In the genomic region with DNA sequence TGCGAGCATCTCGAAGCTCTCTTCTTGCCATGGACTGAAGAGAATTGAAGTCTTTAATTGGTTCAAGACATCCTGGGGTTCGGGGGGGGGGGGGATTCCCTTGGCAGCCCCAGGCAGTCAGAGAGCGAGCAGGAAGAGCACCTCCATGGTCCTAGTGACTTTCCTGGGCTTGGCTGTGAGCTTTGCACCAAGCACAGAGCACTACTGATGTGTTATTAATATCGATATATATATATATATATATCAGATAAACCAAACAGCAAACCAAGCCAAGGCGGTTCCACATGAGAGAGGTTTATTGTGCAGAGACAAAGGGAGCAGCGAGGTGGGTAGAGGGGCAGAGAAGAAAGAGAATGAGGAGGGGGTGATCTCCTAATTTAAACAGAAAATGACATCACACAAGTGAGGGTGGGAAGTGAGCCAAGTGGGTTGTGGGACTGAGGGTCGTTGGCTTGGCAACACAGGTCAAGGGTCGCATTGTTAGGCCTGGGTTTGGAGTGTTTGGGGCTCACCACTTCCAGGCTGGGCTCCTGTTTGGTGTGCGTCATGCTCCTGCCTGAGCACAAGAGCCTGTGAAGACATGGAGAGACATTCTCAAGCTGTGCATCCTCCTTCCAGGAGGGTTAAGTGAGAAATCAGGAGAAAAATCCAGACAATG, we compare ENCODE assay signal across 13 mouse cellular contexts.
A peak's percentile ranks its signal among the peaks of the same experiment; 100 is the strongest.
DNase-seq lines count a peak whose midpoint lies in the region; ATAC-seq and TF ChIP-seq lines count a peak whose summit lies in the region.
"Had no signal": no experiment of that assay in that cellular context is flagged by ENCODE, and none has a peak within 500 bp of the region (broad histone marks: within the 10 kb centered on the region; RNA-seq: fewer than 3 reads in every experiment).

No protein-coding gene starts in this region.

- peaks cover 12 to 14% of the 10 kb centered on the region in 2 experiments for H3K4me1 ChIP-seq in heart, embryonic 14.5 days (ENCODE audit: control insufficient read depth in 2 of 2, insufficient read depth in 2 of 2, low read length in 2 of 2)
- H3K4me1 ChIP-seq in heart, embryonic 10.5 days: peaks cover 14% of the 10 kb centered on the region
- 0 out of 2 replicates have a peak, but pooled peaks cover 4% of the 10 kb centered on the region for H3K4me1 ChIP-seq in limb, embryonic 11.5 days (ENCODE audit: control insufficient read depth, insufficient read depth, low read length)
- peaks cover 16% of the 10 kb centered on the region for H3K4me1 ChIP-seq in limb, embryonic 10.5 days

- no peaks in the 10 kb centered on the region for H3K36me3 ChIP-seq in heart, embryonic 14.5 days (ENCODE audit: control insufficient read depth, insufficient read depth, low read length)
- H3K36me3 ChIP-seq in heart, embryonic 10.5 days: no peaks in the 10 kb centered on the region
- H3K36me3 ChIP-seq in limb, embryonic 11.5 days (ENCODE audit: control insufficient read depth, insufficient read depth, low read length): no peaks in the 10 kb centered on the region
- no peaks in the 10 kb centered on the region for H3K36me3 ChIP-seq in limb, embryonic 10.5 days
- H3K36me3 ChIP-seq: limb, embryonic 15.5 days had no signal

- no peaks in the 10 kb centered on the region for H3K27me3 ChIP-seq in heart, embryonic 14.5 days (ENCODE audit: control insufficient read depth, insufficient read depth, low read length)
- H3K27me3 ChIP-seq in heart, embryonic 10.5 days (ENCODE audit: insufficient read depth, poor library complexity, severe bottlenecking): no peaks in the 10 kb centered on the region
- no peaks in the 10 kb centered on the region for H3K27me3 ChIP-seq in limb, embryonic 11.5 days (ENCODE audit: control insufficient read depth, insufficient read depth, low read length)
- H3K27me3 ChIP-seq in limb, embryonic 10.5 days (ENCODE audit: low read depth, poor library complexity, severe bottlenecking): no peaks in the 10 kb centered on the region
- H3K27me3 ChIP-seq: limb, embryonic 15.5 days had no signal

- no peak for ATAC-seq in heart, embryonic 14.5 days (ENCODE audit: insufficient number of reproducible peaks, insufficient read depth, low FRiP score, low read depth)
- 0 out of 2 replicates have a peak, but pooled peaks have one; percentile 21 for ATAC-seq in limb, embryonic 11.5 days (ENCODE audit: insufficient number of reproducible peaks, low FRiP score, low TSS enrichment, low read depth)
- ATAC-seq in frontal cortex, adult (ENCODE audit: low TSS enrichment): no peak

- H3K4me2 ChIP-seq in heart, embryonic 14.5 days (ENCODE audit: low read length): no peak overlapping the region
- no peak overlapping the region for H3K4me2 ChIP-seq in limb, embryonic 11.5 days (ENCODE audit: low read depth, severe bottlenecking)
- H3K4me2 ChIP-seq: limb, embryonic 15.5 days had no signal

- H3K9ac ChIP-seq in heart, embryonic 14.5 days (ENCODE audit: low read length): no peak overlapping the region
- no peak overlapping the region for H3K9ac ChIP-seq in limb, embryonic 11.5 days (ENCODE audit: low read length)
- H3K9ac ChIP-seq: limb, embryonic 15.5 days had no signal

- no peaks in the 10 kb centered on the region for H3K9me3 ChIP-seq in heart, embryonic 14.5 days (ENCODE audit: control insufficient read depth, low read length)
- H3K9me3 ChIP-seq in heart, embryonic 10.5 days: peaks cover 6% of the 10 kb centered on the region
- peaks cover 3% of the 10 kb centered on the region; the same call in 1 of the 2 replicates for H3K9me3 ChIP-seq in limb, embryonic 11.5 days (ENCODE audit: control insufficient read depth, low read length)
- no peaks in the 10 kb centered on the region for H3K9me3 ChIP-seq in limb, embryonic 10.5 days (replicated peaks)
- H3K9me3 ChIP-seq: limb, embryonic 15.5 days had no signal

- 67% methylated on average over 10 of the region's 10 CpGs for WGBS in heart, embryonic 14.5 days
- 70% methylated on average over 10 of the region's 10 CpGs for WGBS in heart, embryonic 10.5 days
- 60% methylated on average over 10 of the region's 10 CpGs for WGBS in limb, embryonic 11.5 days
- WGBS in limb, embryonic 10.5 days: 70% methylated on average over 10 of the region's 10 CpGs

- DNase-seq in heart, embryonic 10.5 days (ENCODE audit: low spot score): no peak
- no peak for DNase-seq in limb, embryonic 11.5 days (ENCODE audit: low spot score)
- no peak for DNase-seq in limb, embryonic 10.5 days (ENCODE audit: low spot score)
- peak; percentile 5 for DNase-seq in brain, embryonic 14.5 days (ENCODE audit: low read depth)
- DNase-seq in embryo, embryonic 9.5 days (ENCODE audit: extremely low spot score): peak; percentile 33
- no peak for DNase-seq in c-Kit-positive CD71-positive TER-119-positive erythroid progenitor cells, embryonic 14.5 days (ENCODE audit: low spot score)
- DNase-seq: adrenal gland, postnatal 36 days; layer of hippocampus, postnatal 36 days; thymus, adult 18-20 months had no signal

- no peak overlapping the region for H3K4me3 ChIP-seq in heart, embryonic 14.5 days (ENCODE audit: control insufficient read depth in 1 of 2, insufficient read depth in 1 of 2, low read depth in 1 of 2, low read length in 2 of 2)
- H3K4me3 ChIP-seq in heart, embryonic 10.5 days: no peak overlapping the region
- H3K4me3 ChIP-seq in limb, embryonic 11.5 days (ENCODE audit: low read depth, low read length): no peak overlapping the region
- H3K4me3 ChIP-seq in limb, embryonic 10.5 days: no peak overlapping the region
- H3K4me3 ChIP-seq: limb, embryonic 15.5 days; myocyte had no signal

- TF ChIP-seq CTCF in brain, embryonic 14.5 days (IDR thresholded peaks at IDR 0.05; ENCODE audit: borderline replicate concordance, extremely low read depth, insufficient read depth, insufficient read length): no peak

- TF ChIP-seq POLR2A in brain, embryonic 14.5 days (IDR thresholded peaks at IDR 0.05; ENCODE audit: borderline replicate concordance, extremely low read depth, insufficient read depth, insufficient read length, poor library complexity, severe bottlenecking): no peak

- peak overlapping the region; percentile 8 to 76; a peak in 2 of 4 replicates for H3K27ac ChIP-seq in heart, embryonic 14.5 days (replicated peaks in 1 of 2; ENCODE audit: control insufficient read depth in 1 of 2, insufficient read depth in 1 of 2, low read depth in 2 of 2, low read length in 2 of 2)
- no peak overlapping the region for H3K27ac ChIP-seq in heart, embryonic 10.5 days
- no peak overlapping the region for H3K27ac ChIP-seq in limb, embryonic 11.5 days (replicated peaks; ENCODE audit: low read depth, low read length)
- no peak overlapping the region for H3K27ac ChIP-seq in limb, embryonic 10.5 days
- H3K27ac ChIP-seq: limb, embryonic 15.5 days had no signal

Comparison
In these comparisons a context has a peak if more than half of its experiments do, and no peak if none do; other contexts are left out.
1. H3K27ac ChIP-seq: peak in heart, embryonic 14.5 days (2 of 2); none in heart, embryonic 10.5 days (single experiment), limb, embryonic 11.5 days (single experiment) and limb, embryonic 10.5 days (single experiment).
2. DNase-seq: peak in brain, embryonic 14.5 days (single experiment) and embryo, embryonic 9.5 days (single experiment); none in heart, embryonic 10.5 days (single experiment), limb, embryonic 11.5 days (single experiment), limb, embryonic 10.5 days (single experiment) and c-Kit-positive CD71-positive TER-119-positive erythroid progenitor cells, embryonic 14.5 days (single experiment).